Mouse (Mus musculus) spleen, adult 12 weeks (tissue): Measurements from ENCODE around the gene Megf8.

Source experiments
- DNase-seq: peaks from one replicate; pipeline ENCODE4 v3.0.0; 2022; ENCODE audit warnings: low spot score

The Megf8 gene

GRCm38 (mm10) chr7:25279076-25279860, 37.7 kb upstream of the Megf8 start:
- peak; percentile 78 for DNase-seq

GRCm38 (mm10) chr7:25279861-25280791, 36.8 kb upstream of the Megf8 start:
- no peak for DNase-seq

DNA sequence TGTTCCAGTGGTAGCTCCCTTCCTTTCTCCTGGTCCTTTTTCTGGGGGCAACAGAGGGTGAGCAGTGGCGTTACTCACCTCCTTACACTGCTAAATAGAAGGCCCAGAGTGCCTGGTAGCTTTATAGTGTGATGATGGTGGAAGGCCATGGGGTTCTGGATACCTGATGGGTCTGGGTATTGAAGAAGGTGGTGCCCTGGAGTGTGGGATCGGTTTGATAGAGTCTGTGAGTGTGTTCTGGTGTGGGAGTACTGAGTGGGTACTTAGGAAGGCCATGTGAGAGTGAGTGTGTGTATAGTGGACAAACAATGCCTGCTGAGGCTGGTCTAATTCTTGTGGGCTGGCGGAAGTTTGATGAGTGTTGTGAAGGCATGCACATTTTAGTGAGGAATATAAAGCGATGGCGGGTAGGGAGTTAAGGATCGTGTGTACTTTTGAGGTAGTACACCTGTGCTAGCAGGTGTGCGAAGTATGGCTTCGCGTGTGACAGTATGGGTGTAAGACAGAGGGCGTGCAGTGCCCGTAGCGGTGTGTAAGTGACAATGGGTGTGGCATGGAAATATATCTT, 35.7 kb upstream of the Megf8 start:
- no peak for DNase-seq

DNA sequence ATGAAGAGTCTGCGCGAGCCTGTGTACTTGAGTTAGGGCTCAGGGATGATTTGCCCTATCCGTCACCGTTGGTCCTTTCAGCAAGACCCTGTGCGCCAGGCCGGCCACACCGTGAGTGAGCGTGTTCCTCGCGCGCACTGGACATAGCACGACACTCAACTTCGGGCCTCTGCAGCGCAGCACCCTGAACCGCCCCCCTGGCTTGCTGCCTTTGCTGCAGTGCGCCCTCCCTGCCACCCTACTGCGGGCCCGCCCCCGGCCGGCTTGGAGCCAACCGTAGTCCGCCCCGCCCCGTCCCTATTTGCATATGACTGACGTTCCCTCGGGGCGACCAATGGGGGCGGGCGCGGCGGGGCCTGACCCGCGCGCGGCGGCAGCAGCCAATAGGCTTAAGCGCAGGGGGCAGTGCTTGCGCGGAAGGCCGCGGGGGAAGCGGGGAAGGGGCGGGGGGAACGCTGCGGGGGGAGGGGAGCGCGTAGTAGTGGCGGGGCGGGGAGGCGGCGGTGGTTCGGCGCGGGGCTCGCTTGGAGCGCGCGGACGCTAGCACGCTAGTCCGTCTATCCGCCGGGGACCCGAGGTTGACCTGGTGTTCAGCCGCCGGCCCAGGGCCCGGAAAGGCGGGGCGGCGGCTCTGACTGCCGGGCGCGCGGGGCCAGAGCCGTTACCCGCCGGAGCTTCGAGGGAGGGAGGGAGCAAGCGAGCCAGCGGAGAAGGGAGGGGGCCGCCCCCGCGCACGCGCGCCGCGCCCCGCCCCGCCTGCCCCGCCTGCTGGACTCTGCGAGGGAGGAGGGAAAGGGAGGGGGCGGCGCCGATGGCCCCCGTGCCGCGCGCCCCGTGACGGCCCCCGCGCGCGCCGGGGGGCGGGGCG, 35.0 kb upstream of the Megf8 start:
- DNase-seq = peak; percentile 96

DNA sequence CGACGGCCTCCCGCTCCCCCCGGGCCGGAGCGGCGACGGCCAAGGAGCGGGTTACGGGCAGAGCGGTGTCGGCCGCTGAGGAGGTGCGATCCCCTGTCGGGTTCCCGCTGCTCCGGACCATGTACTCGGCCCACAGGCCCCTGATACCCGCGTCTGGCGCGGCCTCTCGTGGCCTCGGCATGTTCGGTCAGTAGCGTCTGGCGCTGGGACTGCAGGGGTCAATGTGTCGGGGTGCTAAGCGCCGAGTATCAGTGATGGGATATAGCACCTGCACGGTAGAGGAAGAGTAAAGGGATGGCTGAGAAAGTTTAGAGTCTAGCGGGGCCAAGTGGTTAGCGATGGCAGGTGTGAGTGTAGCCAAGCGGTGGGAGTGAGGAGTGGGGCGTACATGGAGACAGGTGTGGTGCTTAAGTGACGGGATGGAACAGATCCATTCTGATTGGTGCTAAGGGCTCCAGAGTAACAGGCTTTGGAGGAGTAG, 34.2 kb upstream of the Megf8 start:
- DNase-seq = no peak

DNA sequence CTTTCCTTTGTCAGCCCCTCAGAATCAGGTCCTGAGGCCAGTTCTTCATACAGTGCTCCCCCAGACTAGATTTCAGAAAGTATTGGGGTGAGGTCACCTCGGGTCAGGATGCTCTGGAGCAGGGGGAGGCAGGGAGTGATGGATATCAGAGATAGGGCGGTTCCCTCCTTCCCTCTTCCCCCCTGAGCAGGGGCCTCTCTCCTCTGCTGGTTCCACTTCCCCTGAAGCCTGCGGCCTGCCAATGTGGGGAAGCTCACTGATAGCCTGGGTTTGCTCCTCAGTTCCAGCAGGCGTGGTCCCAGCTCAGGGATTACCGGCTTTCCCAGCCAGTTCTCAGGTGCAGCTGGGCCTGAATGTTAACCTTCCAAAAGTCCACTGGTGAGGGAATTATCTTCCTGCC, 33.3 kb upstream of the Megf8 start:
- no peak for DNase-seq

- DNase-seq = no peak
These were observed 32.8 kb upstream of the Megf8 start for GRCm38 (mm10) chr7:25284171-25284570.

- DNase-seq = no peak
These were observed 32.2 kb upstream of the Megf8 start for GRCm38 (mm10) chr7:25284766-25285165.

DNA sequence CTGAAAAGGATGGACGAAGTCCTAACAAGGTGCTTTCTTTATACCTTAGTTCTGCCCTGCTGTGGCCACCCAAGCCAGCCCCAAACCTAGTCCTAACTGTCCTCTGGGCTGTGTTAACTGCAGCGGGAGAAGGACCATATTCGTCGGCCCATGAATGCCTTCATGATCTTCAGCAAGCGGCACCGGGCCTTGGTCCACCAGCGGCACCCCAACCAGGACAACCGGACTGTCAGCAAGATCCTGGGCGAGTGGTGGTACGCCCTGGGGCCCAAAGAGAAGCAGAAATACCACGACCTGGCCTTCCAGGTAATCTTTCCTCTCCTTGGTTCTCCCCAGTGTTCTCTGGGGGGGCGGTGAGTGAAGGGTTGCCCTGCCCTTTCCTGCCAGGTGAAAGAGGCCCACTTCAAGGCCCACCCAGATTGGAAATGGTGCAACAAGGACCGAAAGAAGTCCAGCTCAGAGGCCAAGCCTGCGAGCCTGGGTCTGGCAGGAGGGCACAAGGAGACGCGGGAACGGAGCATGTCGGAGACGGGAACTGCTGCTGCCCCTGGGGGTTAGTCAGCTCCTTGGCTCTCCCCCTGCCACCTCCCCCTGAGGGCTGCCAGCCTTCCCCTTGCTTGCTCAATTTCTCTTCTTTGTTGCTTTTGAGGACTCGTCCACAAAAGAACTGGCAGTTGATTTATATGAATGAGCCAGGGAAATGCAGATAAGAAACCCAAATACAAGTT, 31.3 kb upstream of the Megf8 start:
- no peak for DNase-seq

- no peak for DNase-seq
These were observed 30.0 kb upstream of the Megf8 start for GRCm38 (mm10) chr7:25286989-25287388.

- DNase-seq = no peak
These were observed 29.0 kb upstream of the Megf8 start for GRCm38 (mm10) chr7:25288011-25288410.

DNA sequence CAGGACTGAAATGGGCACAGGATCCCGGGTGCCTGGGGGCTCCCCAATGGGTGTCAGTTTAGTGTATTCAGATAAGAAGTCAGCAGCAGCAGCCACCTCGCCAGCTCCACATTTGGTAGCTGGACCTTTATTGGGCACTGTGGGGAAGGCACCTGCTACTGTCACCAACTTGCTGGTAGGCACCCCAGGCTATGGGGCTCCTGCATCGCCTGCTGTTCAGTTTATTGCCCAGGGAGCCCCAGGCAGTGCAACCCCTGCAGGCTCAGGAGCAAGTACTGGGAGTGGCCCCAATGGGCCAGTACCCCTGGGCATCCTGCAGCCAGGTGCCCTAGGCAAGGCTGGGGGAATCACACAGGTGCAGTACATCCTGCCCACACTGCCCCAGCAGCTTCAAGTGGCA, 28.2 kb upstream of the Megf8 start:
- no peak for DNase-seq

DNA sequence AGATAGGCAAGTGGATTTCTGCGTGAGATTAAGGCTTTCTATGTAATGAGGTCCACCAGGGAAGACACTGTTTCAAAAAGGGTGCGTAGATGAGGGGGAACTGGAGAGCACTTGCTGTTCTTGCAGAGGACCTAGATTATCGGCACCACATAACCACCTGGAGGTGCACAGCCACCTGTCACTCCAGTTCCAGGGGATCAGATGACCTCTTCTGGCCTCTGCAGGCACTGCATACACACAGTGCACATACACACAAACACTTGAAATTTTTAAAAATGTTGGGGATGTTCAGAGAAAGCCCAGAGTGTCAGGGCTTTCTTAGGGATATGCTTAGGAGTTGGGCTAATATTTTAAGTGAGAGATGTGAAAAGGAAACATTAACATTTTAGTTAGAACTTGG, 27.0 kb upstream of the Megf8 start:
- DNase-seq = no peak

DNA sequence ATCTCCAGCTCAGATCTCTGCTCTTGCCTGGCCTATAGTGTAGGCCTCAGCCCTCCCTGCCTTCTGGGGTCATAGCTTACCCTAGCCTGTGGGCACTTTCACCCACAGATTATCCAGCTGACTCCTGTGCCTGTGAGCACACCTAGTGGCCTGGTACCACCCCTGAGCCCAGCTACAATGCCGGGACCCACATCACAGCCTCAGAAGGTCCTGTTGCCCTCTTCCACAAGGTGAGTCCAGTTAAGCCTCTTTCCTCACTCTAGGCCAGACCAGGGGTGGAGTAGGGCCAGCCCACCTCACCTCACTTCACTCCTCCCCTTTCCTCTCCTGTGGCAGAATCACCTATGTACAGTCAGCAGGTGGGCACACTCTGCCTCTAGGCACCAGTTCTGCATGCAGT, 26.5 kb upstream of the Megf8 start:
- no peak for DNase-seq

GRCm38 (mm10) chr7:25290911-25291310, 26.1 kb upstream of the Megf8 start:
- no peak for DNase-seq

DNA sequence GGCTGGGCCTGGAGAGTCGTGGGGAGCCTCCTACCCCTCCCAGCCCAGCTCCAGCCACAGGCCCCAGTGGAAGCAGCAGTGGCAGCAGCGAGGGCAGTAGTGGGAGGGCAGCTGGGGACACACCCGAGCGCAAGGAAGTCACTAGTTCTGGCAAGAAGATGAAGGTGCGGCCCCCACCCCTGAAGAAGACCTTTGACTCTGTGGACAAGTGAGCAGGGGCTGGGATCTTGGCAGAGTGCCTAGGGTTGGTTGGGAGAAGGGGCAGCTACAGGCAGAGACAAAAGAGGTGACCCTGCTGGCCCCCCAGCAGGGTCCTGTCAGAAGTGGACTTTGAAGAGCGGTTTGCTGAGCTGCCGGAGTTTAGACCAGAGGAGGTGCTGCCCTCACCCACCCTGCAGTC, 24.9 kb upstream of the Megf8 start:
- no peak for DNase-seq

GRCm38 (mm10) chr7:25293191-25293739, 23.7 kb upstream of the Megf8 start:
- DNase-seq = no peak

- no peak for DNase-seq
These were observed 22.5 kb upstream of the Megf8 start for GRCm38 (mm10) chr7:25294495-25294894.

GRCm38 (mm10) chr7:25294960-25295722, 21.8 kb upstream of the Megf8 start:
- no peak for DNase-seq

- no peak for DNase-seq
These were observed 20.0 kb upstream of the Megf8 start for GRCm38 (mm10) chr7:25296945-25297453.
